In genomic region chr6:142424976-142425375, GRCm38 (mm10) we compare ENCODE assay signal across 25 mouse cellular contexts. TPM values are rescaled to one million over a fixed set of nuclear protein-coding genes. Genes with fewer than 3 reads are reported as not detected.
"Had no signal": no experiment of that assay in that cellular context is flagged by ENCODE, and none has a peak within 500 bp of the region (broad histone marks: within the 10 kb centered on the region; RNA-seq: fewer than 3 reads in every experiment).

No protein-coding gene starts in this region.

- ATAC-seq: liver, postnatal 0 days; lung, postnatal 0 days; midbrain, embryonic 16.5 days had no signal

- H3K4me3 ChIP-seq: liver, embryonic 15.5 days; lung, embryonic 15.5 days; midbrain, embryonic 10.5 days; midbrain, embryonic 12.5 days; myocyte; neural tube, embryonic 13.5 days; neural tube, embryonic 15.5 days had no signal

- H3K9me3 ChIP-seq: liver, embryonic 15.5 days; lung, embryonic 15.5 days; midbrain, embryonic 10.5 days; midbrain, embryonic 12.5 days; neural tube, embryonic 13.5 days; neural tube, embryonic 15.5 days had no signal

- H3K4me1 ChIP-seq: liver, embryonic 15.5 days; lung, embryonic 15.5 days; midbrain, embryonic 10.5 days; midbrain, embryonic 12.5 days; neural tube, embryonic 13.5 days; neural tube, embryonic 15.5 days had no signal

- DNase-seq: liver, postnatal 0 days; lung, adult 2 months; lung, postnatal 14 days; lung, postnatal 36 days; midbrain, embryonic 14.5 days; right cerebral cortex, adult 18-20 months; right cerebral cortex, postnatal 25 days; right cerebral cortex, postnatal 4 days; spleen, adult 18-20 months; thymus, adult 18-20 months; thymus, postnatal 14 days; thymus, postnatal 36 days had no signal

- H3K4me2 ChIP-seq: liver, embryonic 15.5 days; lung, embryonic 15.5 days; midbrain, embryonic 12.5 days; neural tube, embryonic 13.5 days; neural tube, embryonic 15.5 days had no signal

- H3K9ac ChIP-seq: liver, embryonic 15.5 days; liver, postnatal 0 days; lung, embryonic 15.5 days; midbrain, embryonic 12.5 days; neural tube, embryonic 13.5 days; neural tube, embryonic 15.5 days had no signal

- H3K36me3 ChIP-seq: liver, embryonic 15.5 days; lung, embryonic 15.5 days; midbrain, embryonic 10.5 days; midbrain, embryonic 12.5 days; neural tube, embryonic 13.5 days; neural tube, embryonic 15.5 days had no signal

- H3K27me3 ChIP-seq: liver, embryonic 15.5 days; lung, embryonic 15.5 days; midbrain, embryonic 12.5 days; neural tube, embryonic 13.5 days; neural tube, embryonic 15.5 days had no signal

- H3K27ac ChIP-seq: liver, embryonic 15.5 days; lung, embryonic 15.5 days; macrophage; midbrain, embryonic 10.5 days; midbrain, embryonic 12.5 days; neural tube, embryonic 13.5 days; neural tube, embryonic 15.5 days had no signal

RNA-seq across cellular contexts. Expression of gene Spx, which starts 11.7 kb away (rescaled TPM):
- polyA plus RNA-seq: macrophage had no signal

RNA-seq across cellular contexts. Expression of gene Gys2, which starts 47.9 kb away (rescaled TPM):
- polyA plus RNA-seq: lung, postnatal 0 days; macrophage; midbrain, embryonic 12.5 days; midbrain, embryonic 14.5 days; myocyte; neural tube, embryonic 11.5 days; neural tube, embryonic 13.5 days; neural tube, embryonic 15.5 days; small intestine, adult 2 months; stomach, embryonic 14.5 days had no signal
